Mouse (Mus musculus): Measurements from ENCODE around the gene Pigx.
"Not testable (repeated sequence)": the region's sequence is repeated elsewhere in the genome, so short reads cannot be mapped to it uniquely, and the experiment has no call there.

Pigx gene

DNA sequence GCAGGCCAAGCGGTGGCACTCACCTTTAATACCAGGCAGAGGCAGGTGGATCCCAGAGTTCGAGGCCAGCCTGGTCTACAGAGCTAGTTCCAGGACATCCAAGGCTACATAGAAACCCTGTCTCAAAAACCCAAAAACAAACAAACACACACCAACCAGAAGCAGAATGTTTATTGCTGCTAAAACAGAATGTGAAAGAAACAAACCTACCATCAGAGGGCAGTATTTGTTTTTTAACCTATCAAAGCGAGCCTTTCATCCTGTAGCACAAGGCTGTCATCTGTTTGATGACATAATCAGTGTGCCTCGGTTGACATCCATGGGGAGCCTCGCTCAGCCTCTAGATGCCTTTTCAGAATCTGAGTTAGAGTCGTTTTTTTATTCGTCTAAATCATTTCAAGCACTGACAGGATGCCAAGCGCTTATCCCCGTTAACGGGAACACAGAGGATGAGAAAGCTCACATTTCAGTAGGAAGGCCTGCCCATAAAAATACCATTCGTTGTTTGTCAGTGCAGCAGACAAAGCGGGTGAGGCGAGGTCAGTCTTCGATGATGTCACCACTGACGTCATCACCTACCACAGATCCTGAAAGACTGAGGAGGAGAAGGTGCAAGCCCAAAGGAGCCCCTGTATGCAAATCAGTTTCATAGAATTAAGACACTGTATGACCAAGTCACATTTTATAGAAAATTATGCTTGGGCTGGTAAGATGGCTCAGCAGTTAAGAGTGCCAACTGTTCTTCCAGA is 11.6 kb upstream of the Pigx start:
- DNase-seq (ENCODE audit: low read depth, low spot score) = no peak

- no peak for DNase-seq (ENCODE audit: low read depth, low spot score)
Measured at GRCm38 (mm10) chr16:32108578-32108977, 9.0 kb upstream of the Pigx start.

DNA sequence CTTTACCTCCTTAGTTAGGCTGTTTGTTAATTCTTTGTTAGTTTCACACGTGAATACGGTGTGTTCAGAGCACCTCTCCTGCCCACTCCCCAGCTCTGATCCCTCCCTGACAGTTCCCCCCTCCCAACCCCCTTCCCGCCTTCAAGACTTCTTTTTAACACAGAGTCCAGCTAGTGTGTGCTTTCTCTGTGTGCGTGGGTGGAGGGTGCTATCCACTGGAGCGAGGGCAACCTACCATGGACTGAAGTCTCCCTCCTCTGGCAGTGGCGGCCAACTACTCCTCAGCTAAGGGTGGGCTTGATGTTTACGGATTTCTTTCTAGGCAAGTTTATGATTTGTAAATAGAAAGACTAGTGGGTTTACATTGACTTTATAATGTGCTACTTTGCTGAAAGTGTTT is 8.6 kb upstream of the Pigx start:
- DNase-seq (ENCODE audit: low read depth, low spot score) = no peak

GRCm38 (mm10) chr16:32107342-32108045 is 8.0 kb upstream of the Pigx start:
- DNase-seq (ENCODE audit: low read depth, low spot score) = no peak

DNA sequence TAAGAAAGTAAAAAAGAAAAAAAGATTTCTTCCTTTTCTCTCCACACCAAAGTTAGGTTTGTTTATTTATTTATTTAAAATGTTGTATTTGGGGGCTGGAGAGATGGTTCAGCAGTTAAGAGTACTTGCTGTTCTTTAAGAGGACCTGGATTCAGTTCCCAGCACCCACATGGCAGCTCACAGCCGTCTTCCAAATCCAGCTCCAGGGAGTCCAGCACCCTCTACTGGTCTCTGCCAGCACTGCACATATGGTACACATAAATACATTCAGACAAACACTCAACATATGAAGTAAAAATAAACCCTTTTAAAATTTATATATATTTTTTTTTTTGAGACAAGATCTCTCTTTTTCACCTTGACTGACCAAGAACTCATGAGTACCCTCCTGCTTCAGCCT is 6.2 kb upstream of the Pigx start:
- DNase-seq (ENCODE audit: low read depth, low spot score) = no peak

DNA sequence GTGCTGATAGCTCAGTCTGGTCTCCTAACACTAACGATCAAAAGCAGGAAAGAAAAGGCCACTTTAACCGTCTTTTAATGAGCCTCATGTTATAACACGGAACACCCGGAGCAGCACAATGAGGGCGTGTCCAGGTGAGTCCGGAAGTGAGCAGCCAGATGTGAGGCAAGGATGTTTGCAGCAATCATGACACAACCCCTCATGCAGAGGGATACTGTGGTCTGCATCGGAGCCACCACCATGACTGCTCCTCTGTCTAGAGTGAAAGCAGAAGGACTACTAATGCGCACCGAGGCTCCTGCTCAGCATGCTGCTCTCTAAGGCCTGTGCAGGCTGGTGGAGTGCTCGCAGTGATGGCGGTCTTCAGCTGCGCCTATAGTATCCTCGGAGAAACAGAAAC is 2.8 kb upstream of the Pigx start:
- DNase-seq (ENCODE audit: low read depth, low spot score) = no peak

- peak; percentile 19 for DNase-seq (ENCODE audit: low read depth, low spot score)
Measured at GRCm38 (mm10) chr16:32098897-32099637, 473 bp downstream of the Pigx start.

DNA sequence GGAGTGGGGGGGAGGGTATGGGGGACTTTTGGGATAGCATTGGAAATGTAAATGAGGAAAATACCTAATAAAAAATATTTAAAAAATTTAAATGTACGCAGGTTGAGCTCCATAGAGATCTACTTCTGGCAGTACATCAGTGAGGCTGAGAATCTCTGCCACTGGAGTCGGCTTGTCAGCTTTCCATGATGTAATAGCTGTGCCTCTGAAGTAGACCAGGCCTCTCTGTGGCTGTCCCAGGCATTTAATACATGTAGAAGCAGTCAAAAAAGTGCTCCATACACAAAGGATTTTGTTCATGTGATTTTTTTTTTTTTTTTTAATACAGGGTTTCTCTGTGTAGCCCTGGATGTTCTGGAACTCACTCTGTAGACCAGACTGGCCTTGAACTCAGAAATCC is 1.8 kb downstream of the Pigx start:
- DNase-seq (ENCODE audit: low read depth, low spot score) = not testable (repeated sequence)

DNA sequence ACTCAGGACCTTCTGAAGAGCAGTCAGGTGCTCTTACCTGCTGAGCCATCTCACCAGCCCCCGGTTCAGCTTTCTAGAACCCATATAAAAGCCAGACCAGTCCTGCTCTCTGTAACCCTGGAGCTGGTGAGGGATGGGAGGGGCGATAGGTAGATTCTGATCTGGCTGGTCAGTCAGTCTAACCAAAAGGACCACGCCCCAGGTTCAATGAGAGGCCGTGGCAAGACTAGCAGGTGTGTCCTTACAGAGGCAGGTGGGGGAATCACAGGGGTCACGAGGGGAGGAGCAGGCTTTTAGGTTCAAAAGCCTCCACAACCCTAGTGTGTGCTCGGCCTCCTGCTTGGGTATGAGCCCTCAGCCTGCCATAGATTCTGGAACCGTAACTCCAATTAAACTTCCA is 8.1 kb downstream of the Pigx start:
- DNase-seq (ENCODE audit: low read depth, low spot score) = no peak

GRCm38 (mm10) chr16:32087629-32088443 is 11.7 kb downstream of the Pigx start:
- no peak for DNase-seq (ENCODE audit: low read depth, low spot score)

- DNase-seq (ENCODE audit: low read depth, low spot score) = peak; percentile 80
Measured at GRCm38 (mm10) chr16:32078991-32079511, 20.5 kb downstream of the Pigx start, which contains the start of gene Pak2. Pak2 (minus strand) TSS chr16:32079342.

DNA sequence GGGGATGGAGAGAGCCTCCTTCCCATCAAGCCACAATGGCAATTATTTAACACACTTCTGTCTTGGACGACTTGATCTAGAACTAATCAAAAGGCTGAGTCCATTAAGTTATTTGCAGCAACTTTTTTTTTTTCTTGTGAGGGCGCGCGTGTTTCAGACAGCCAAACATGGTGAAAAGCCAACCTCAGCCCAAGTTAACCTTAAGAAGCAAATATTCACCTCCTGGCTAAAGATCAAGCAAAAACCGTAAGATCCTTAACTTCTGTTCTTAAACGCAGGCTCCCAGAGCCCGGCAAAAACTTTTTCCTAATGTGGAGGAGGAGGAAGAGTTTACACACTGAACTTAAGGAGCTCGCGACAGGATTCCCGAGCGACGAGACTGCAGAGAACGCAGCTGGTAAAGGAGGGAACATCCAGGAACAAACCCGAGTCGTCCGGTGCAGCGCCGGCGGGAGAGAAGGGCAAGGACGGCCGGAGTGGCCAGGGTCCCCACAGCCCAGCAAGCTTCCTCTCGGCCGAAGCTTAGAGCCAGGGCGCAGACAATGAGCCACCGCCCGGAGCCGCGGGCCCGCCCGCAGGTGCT is 21.0 kb downstream of the Pigx start:
- DNase-seq (ENCODE audit: low read depth, low spot score) = peak; percentile 43

DNA sequence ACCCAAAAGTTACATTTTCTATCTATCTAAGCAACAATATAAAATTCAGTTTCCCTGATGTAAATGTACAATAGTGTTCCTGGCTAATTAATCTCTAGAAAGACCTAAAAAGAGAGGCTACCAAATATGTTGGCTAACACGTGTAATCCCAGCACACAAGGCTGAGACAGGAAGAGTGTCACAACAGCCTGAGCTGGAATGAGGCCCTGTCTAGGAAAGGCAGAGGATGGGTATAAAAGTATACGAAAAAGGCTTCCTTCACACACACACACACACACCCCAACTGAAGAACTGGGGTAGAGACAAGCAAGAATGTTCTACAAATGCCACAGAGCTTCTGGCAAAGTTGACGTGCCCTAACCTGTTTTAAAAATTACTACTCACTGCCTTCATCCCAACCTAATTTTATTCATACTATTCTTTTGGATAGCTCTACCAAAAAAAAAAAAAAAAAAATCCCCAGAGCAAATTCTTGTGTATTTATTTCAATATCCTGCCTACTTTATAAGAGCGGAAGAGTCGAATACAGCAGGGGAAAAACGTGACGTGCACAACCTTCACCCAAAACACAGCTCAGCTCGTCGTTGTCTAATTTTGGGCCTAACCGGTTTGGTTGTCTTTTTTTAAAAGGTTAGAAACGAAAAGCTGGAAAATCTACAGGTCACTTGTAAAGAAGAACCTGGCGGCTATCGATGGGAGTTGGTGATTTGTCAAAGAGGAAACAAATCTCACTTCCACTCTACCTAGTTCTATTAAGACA is 21.7 kb downstream of the Pigx start:
- DNase-seq (ENCODE audit: low read depth, low spot score) = no peak

DNA sequence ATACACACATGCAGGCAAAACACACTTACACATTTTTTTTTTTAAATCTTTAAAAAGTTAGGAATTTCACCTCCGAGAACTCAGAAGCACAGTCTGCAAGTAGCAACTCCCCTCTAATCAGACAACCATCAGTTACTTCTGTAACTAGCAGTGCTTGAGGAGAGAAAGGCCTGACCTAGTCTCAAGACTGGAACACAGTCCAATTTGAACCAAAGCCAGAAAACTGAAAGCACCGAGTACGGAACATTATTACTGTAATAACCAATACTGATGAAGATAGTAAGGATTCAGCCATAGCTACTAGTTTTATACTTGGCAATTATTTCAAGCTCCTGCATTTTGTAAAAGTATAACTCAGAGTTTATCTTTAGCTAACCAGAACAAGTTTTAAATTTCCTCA is 23.1 kb downstream of the Pigx start:
- DNase-seq (ENCODE audit: low read depth, low spot score) = no peak

DNA sequence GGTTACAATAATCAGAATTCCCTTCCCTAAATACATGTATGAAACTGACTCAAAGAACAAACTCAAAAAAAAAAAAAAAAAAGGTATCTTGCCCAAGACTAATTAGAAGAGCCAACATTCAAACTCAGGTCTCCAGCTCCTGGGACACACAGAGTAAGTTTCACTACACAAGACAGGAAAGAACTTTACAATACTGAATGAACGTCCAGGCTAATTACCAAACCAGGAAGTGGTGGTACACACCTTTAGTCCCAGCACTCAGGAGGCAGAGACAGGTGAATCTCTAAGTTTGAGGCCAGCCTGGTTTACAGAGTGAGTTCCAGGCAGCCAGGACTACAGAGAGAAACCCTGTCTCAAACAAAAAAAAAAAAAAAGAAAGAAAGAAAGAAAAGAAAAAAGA is 23.8 kb downstream of the Pigx start:
- no peak for DNase-seq (ENCODE audit: low read depth, low spot score)

DNA sequence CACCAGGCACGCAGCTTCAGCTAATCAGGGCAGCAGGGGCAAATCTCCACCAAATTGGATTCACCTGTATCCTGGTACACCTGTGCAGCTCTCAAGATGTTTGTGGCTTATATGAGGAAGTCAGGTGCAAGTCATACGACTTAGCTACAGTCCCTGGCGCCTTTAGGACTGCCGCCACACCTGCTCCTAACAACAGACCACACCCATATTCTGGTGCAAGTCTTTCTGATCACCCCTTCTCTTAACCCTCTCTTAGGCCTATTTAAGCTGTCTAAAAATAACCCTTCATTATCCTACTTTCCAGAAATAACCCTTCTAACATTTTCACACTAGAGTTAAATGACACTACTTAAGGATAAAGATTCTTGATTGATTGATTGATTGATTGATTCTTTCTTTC is 29.5 kb downstream of the Pigx start:
- DNase-seq (ENCODE audit: low read depth, low spot score) = not testable (repeated sequence)

- DNase-seq (ENCODE audit: low read depth, low spot score) = no peak
Measured at GRCm38 (mm10) chr16:32068389-32069300, 30.9 kb downstream of the Pigx start.

- no peak for DNase-seq (ENCODE audit: low read depth, low spot score)
Measured at GRCm38 (mm10) chr16:32066899-32067298, 32.6 kb downstream of the Pigx start.

DNA sequence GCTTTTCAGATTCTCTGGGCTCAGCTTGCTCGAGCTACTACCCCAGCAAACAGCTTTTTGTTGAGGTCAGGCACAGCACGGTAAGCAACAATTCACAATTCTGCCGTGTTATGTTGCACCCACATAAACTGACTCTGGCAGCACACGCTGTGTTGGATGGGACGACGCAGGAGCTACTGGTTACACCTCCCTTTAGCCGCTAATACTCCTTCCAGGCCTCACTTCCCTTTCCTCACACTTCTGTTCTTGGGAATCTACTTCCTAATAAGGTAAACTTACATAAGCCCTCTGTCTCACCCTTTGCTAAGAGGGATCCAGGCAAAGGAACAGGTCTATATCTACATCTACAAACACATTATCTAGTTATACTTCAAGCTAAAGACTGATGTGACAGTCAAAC is 35.6 kb downstream of the Pigx start:
- no peak for DNase-seq (ENCODE audit: low read depth, low spot score)

Measured in embryo, embryonic 11.5 days (tissue).